8 mouse cellular contexts compared by ENCODE assay signal in the genomic region with DNA sequence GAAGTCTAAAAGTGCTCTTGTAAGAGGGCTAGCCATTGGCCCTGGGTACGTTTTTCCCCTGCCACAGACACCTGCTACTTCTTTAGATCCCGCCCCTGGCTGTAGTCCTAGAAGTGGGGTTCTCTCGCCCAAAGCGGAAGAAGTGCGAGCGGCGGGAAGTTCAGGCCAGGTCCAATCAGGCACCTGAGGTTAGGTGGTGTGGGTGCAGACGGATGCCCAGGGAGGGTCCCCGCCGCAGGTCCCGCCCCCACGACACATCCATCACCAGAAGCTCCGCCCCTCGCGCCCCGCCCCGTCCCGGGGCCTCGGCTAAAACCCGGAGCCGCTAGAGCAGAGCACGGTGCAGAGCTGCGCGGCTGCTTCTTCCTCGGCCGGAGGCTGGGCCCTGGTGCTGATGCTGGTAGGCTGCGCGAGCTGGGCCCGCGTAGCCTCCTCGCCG. TPM values are rescaled to one million over a fixed set of nuclear protein-coding genes. Genes with fewer than 3 reads are reported as not detected.
DNase-seq lines count a peak whose midpoint lies in the region; ATAC-seq and TF ChIP-seq lines count a peak whose summit lies in the region.

Slain1 (plus strand) TSS at position 333 of the 439 bp plus-strand sequence.

- no peaks in the 10 kb centered on the region for H3K36me3 ChIP-seq in forebrain, embryonic 16.5 days (ENCODE audit: control insufficient read depth, insufficient read depth)
- no peaks in the 10 kb centered on the region for H3K36me3 ChIP-seq in hindbrain, embryonic 13.5 days
- H3K36me3 ChIP-seq in lung, postnatal 0 days (ENCODE audit: insufficient read depth, low read length) = no peaks in the 10 kb centered on the region

- H3K4me1 ChIP-seq in forebrain, embryonic 16.5 days (replicated peaks; ENCODE audit: control insufficient read depth, insufficient read depth, low read length) = peaks cover 44% of the 10 kb centered on the region
- H3K4me1 ChIP-seq in hindbrain, embryonic 13.5 days (replicated peaks) = peaks cover 52% of the 10 kb centered on the region
- no peaks in the 10 kb centered on the region for H3K4me1 ChIP-seq in lung, postnatal 0 days (ENCODE audit: insufficient read depth, low read depth, low read length)

- DNase-seq in ES-CJ7 (ENCODE audit: low read depth, low spot score) = peak; percentile 91
- peak; percentile 88 to 94 for DNase-seq in layer of hippocampus, postnatal 14 days (ENCODE audit: low spot score in 2 of 2)
- DNase-seq in lung, postnatal 0 days (ENCODE audit: low spot score) = peak; percentile 68
- peak; percentile 66 for DNase-seq in ovary, postnatal 14 days (ENCODE audit: low spot score)
- DNase-seq in thymus, postnatal 0 days (ENCODE audit: low spot score) = peak; percentile 97

- TF ChIP-seq EP300 in lung, postnatal 0 days (IDR thresholded peaks at IDR 0.05) = no peak

- 1% methylated on average over 32 of the region's 32 CpGs for WGBS in forebrain, embryonic 16.5 days
- WGBS in hindbrain, embryonic 13.5 days = 3% methylated on average over 29 of the region's 32 CpGs
- WGBS in lung, postnatal 0 days = 1% methylated on average over 22 of the region's 32 CpGs

- H3K9ac ChIP-seq in forebrain, embryonic 16.5 days (replicated peaks; ENCODE audit: low read depth, low read length) = peak within 1 kb of the TSS; percentile 97
- peak within 1 kb of the TSS; percentile 99 for H3K9ac ChIP-seq in hindbrain, embryonic 13.5 days
- H3K9ac ChIP-seq in lung, postnatal 0 days (replicated peaks; ENCODE audit: low read depth) = no peak within 1 kb of the TSS; the same call in 1 of the 2 replicates

- peak within 1 kb of the TSS; percentile 78 for H3K4me2 ChIP-seq in forebrain, embryonic 16.5 days (ENCODE audit: low read length)
- H3K4me2 ChIP-seq in hindbrain, embryonic 13.5 days = peak within 1 kb of the TSS; percentile 77
- H3K4me2 ChIP-seq in lung, postnatal 0 days (replicated peaks; ENCODE audit: low read depth, low read length) = peak within 1 kb of the TSS; percentile 97

- H3K9me3 ChIP-seq in forebrain, embryonic 16.5 days (ENCODE audit: control insufficient read depth, low read length) = no peaks in the 10 kb centered on the region
- no peaks in the 10 kb centered on the region for H3K9me3 ChIP-seq in hindbrain, embryonic 13.5 days
- no peaks in the 10 kb centered on the region for H3K9me3 ChIP-seq in lung, postnatal 0 days (ENCODE audit: low read length)

- H3K27ac ChIP-seq in forebrain, embryonic 16.5 days (ENCODE audit: low read length) = peak within 1 kb of the TSS; percentile 99
- H3K27ac ChIP-seq in hindbrain, embryonic 13.5 days = peak within 1 kb of the TSS; percentile 99
- no peak within 1 kb of the TSS for H3K27ac ChIP-seq in lung, postnatal 0 days (ENCODE audit: low read length)

- TF ChIP-seq CTCF in lung, postnatal 0 days (IDR thresholded peaks at IDR 0.05) = no peak

- peak within 1 kb of the TSS; percentile 99 for H3K4me3 ChIP-seq in forebrain, embryonic 16.5 days (replicated peaks; ENCODE audit: low read length)
- H3K4me3 ChIP-seq in hindbrain, embryonic 13.5 days = peak within 1 kb of the TSS; percentile 97
- H3K4me3 ChIP-seq in lung, postnatal 0 days (ENCODE audit: low read depth, low read length) = peak within 1 kb of the TSS; percentile 56

- ATAC-seq in cerebellum, adult (ENCODE audit: insufficient number of reproducible peaks, low FRiP score, low TSS enrichment) = peak; percentile 91
- peak; percentile 97 for ATAC-seq in forebrain, embryonic 16.5 days
- peak; percentile 97 for ATAC-seq in hindbrain, embryonic 13.5 days (ENCODE audit: low FRiP score)
- peak; percentile 91 for ATAC-seq in lung, postnatal 0 days

- no peaks in the 10 kb centered on the region for H3K27me3 ChIP-seq in forebrain, embryonic 16.5 days (replicated peaks; ENCODE audit: control insufficient read depth, insufficient read depth, low read length)
- H3K27me3 ChIP-seq in hindbrain, embryonic 13.5 days = no peaks in the 10 kb centered on the region
- peaks cover 14% of the 10 kb centered on the region; the same call in 1 of the 2 replicates for H3K27me3 ChIP-seq in lung, postnatal 0 days (replicated peaks; ENCODE audit: insufficient read depth, low read length)

RNA-seq across cellular contexts. Expression of gene Slain1, which starts in this region (rescaled TPM):
- 20.6 and 29.6 TPM in 2 replicates for polyA plus RNA-seq in forebrain, embryonic 16.5 days (2015; fragmentation: Nextera tagmentation; extraction: Ambion mirVana)
- 14.2 and 15.4 TPM in 2 replicates for polyA plus RNA-seq in hindbrain, embryonic 13.5 days (2015; fragmentation: Nextera tagmentation; extraction: Ambion mirVana)
- total RNA-seq in layer of hippocampus, postnatal 14 days (2021) = 10 to 100 TPM; 54.8 to 55.4 TPM
- polyA plus RNA-seq in lung, postnatal 0 days (2015; fragmentation: Nextera tagmentation; extraction: Ambion mirVana) = 1.4 TPM in 2 replicates
- polyA plus RNA-seq in thymus, postnatal 0 days (2015; fragmentation: Nextera tagmentation; extraction: Ambion mirVana) = 12.5 and 15.6 TPM in 2 replicates
